Comparison of ENCODE assay signal across 8 mouse cellular contexts in genomic region chr6:72185893-72186490, GRCm38 (mm10). TPM values are rescaled to one million over a fixed set of nuclear protein-coding genes. Genes with fewer than 3 reads are reported as not detected.
DNase-seq lines count a peak whose midpoint lies in the region; ATAC-seq and TF ChIP-seq lines count a peak whose summit lies in the region.

No protein-coding gene starts in this region.

- H3K4me3 ChIP-seq in forebrain, postnatal 0 days (ENCODE audit: low read depth, low read length) = no peak overlapping the region
- H3K4me3 ChIP-seq in hindbrain, embryonic 11.5 days (ENCODE audit: low read depth, low read length) = no peak overlapping the region

- no peak overlapping the region for H3K9ac ChIP-seq in forebrain, postnatal 0 days
- H3K9ac ChIP-seq in hindbrain, embryonic 11.5 days (ENCODE audit: low read depth, low read length) = no peak overlapping the region

- DNase-seq in NIH3T3 (ENCODE audit: low read depth) = peak; percentile 85
- peak; percentile 77 to 91 for DNase-seq in cerebellum, adult 18-20 months
- DNase-seq in forebrain, postnatal 0 days = peak; percentile 86
- peak; percentile 87 for DNase-seq in hindbrain, embryonic 11.5 days (ENCODE audit: low spot score)
- DNase-seq in layer of hippocampus, adult 9-11 months = peak; percentile 44
- DNase-seq in lung, postnatal 14 days = peak; percentile 92
- peak; percentile 56 for DNase-seq in retina, postnatal 7 days (ENCODE audit: low read depth, low spot score)
- DNase-seq in urinary bladder, adult 18-20 months (ENCODE audit: low spot score in 2 of 2) = peak; percentile 69 to 87

- H3K4me2 ChIP-seq in forebrain, postnatal 0 days (ENCODE audit: low read depth) = no peak overlapping the region
- H3K4me2 ChIP-seq in hindbrain, embryonic 11.5 days (replicated peaks; ENCODE audit: low read depth, low read length) = no peak overlapping the region

- TF ChIP-seq CTCF in forebrain, postnatal 0 days (IDR thresholded peaks at IDR 0.05; ENCODE audit: low read depth) = peak; percentile 98

- H3K27ac ChIP-seq in forebrain, postnatal 0 days (ENCODE audit: low read depth, low read length) = no peak overlapping the region
- H3K27ac ChIP-seq in hindbrain, embryonic 11.5 days (ENCODE audit: low read depth, low read length) = no peak overlapping the region

- H3K36me3 ChIP-seq in forebrain, postnatal 0 days (ENCODE audit: insufficient read depth) = no peaks in the 10 kb centered on the region
- H3K36me3 ChIP-seq in hindbrain, embryonic 11.5 days (ENCODE audit: control insufficient read depth, insufficient read depth, low read length) = no peaks in the 10 kb centered on the region

- no peaks in the 10 kb centered on the region for H3K4me1 ChIP-seq in forebrain, postnatal 0 days (ENCODE audit: insufficient read depth)
- H3K4me1 ChIP-seq in hindbrain, embryonic 11.5 days (replicated peaks; ENCODE audit: control insufficient read depth, insufficient read depth, low read length) = 0 out of 2 replicates have a peak, but pooled peaks cover 4% of the 10 kb centered on the region

- no peaks in the 10 kb centered on the region for H3K9me3 ChIP-seq in forebrain, postnatal 0 days (ENCODE audit: low read length)
- H3K9me3 ChIP-seq in hindbrain, embryonic 11.5 days (ENCODE audit: control insufficient read depth, low read length) = no peaks in the 10 kb centered on the region

- WGBS in forebrain, postnatal 0 days = 6% methylated on average over 6 of the region's 6 CpGs
- 5% methylated on average over 6 of the region's 6 CpGs for WGBS in hindbrain, embryonic 11.5 days

- no peaks in the 10 kb centered on the region for H3K27me3 ChIP-seq in forebrain, postnatal 0 days (ENCODE audit: insufficient read depth, low read length)
- H3K27me3 ChIP-seq in hindbrain, embryonic 11.5 days (ENCODE audit: control insufficient read depth, insufficient read depth, low read length) = peaks cover 15% of the 10 kb centered on the region

- ATAC-seq in forebrain, postnatal 0 days = peak; percentile 68; the same call in 1 of the 2 replicates
- peak; percentile 63 for ATAC-seq in hindbrain, embryonic 11.5 days (ENCODE audit: low FRiP score)

RNA-seq across cellular contexts. Expression of gene Atoh8, which starts 49.4 kb away (rescaled TPM):
- 2.6 and 6.9 TPM in 2 replicates for total RNA-seq in forebrain, postnatal 0 days (2014; rRNA removed)
- polyA plus RNA-seq in forebrain, postnatal 0 days (2015; fragmentation: Nextera tagmentation; extraction: Ambion mirVana) = 3.9 TPM in 2 replicates
- 9.2 and 9.6 TPM in 2 replicates for polyA plus RNA-seq in hindbrain, embryonic 11.5 days (2014; fragmentation: Nextera tagmentation; extraction: Ambion mirVana)
